Mouse (Mus musculus) right cerebral cortex, adult 2 months (tissue): ENCODE data around the gene Zap70.

ENCODE experiments used
- DNase-seq, 2 experiments: peaks; one replicate each; pipeline ENCODE4 v3.0.0; 2021 to 2022; ENCODE audit warnings: low spot score in 2 of 2

Zap70 gene

DNA sequence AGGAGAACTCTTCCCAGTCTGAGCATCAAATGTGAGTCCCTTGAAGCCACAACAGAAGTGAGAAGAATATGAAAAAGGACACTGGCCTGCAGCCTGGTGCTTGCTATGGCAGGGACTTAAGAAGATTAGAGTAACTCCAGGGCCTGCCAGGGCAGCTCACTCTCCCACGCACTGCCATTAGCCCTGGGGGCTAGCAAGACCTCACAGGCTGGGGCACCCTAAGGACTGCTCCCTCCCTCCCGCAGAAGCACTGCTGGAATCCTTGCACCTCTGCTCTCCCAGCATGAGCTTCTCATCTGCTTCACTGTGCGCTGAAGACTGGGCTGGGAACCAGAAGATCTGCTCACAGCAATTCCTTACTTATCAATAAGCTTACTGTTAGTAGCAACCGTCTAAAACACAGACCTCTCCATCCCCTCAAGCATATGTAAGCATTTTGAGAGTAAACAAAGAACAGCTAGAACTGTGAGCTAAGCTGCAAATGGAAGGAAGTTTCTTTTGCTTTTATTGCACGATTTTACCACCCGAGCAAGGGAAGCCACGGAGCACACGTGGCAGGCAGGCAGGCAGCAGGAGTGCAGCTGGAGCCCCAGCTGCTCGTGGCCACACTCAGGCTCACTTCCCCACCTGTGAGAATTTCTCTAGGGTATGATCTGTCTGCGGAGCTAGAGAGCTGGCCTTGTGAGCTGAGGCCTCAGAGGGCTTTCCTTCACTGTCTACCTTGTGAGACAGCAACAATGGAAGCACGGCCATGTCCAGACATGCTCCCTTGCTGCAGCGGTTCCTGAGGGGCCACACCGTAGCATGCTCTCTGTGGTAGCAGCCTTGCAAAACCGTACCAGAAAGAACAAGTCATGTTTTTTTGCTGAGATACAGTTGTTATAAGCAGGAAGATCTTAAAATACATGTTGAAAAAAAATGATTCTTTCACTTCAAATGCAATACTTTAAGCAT lies 69.6 kb downstream of the Zap70 start:
- no peak for DNase-seq
